Mouse (Mus musculus): ENCODE data around the gene Crb1. TPM values are rescaled to one million over a fixed set of nuclear protein-coding genes. Genes with fewer than 3 reads are reported as not detected.

The Crb1 gene
- polyA plus RNA-seq, 1 experiment from 2014 or later, result 2.2 TPM

GRCm38 (mm10) chr1:139346030-139346601 lies 30.8 kb downstream of the Crb1 start:
- H3K9me3 ChIP-seq (replicated peaks; ENCODE audit: control insufficient read depth, low read length, poor library complexity, severe bottlenecking), result no peaks in the 10 kb centered on the region
- H3K27me3 ChIP-seq (ENCODE audit: control insufficient read depth, insufficient read depth, low read depth, low read length), result no peaks in the 10 kb centered on the region
- no peaks in the 10 kb centered on the region for H3K36me3 ChIP-seq (ENCODE audit: control insufficient read depth, insufficient read depth, low read length)
- H3K4me3 ChIP-seq (ENCODE audit: low read depth, low read length), result no peak overlapping the region
- H3K27ac ChIP-seq (ENCODE audit: low read length), result peak overlapping the region; percentile 71
- WGBS, result 41% methylated on average over 6 of the region's 6 CpGs
- H3K4me2 ChIP-seq (ENCODE audit: low read length), result no peak overlapping the region
- H3K9ac ChIP-seq (ENCODE audit: low read depth, low read length), result no peak overlapping the region
- ATAC-seq, result peak; percentile 23
- H3K4me1 ChIP-seq (ENCODE audit: control insufficient read depth, insufficient read depth, low read length), result peaks cover 18% of the 10 kb centered on the region

GRCm38 (mm10) chr1:139340178-139340859 lies 36.6 kb downstream of the Crb1 start:
- Histone ChIP-seq H3K36me3 (ENCODE audit: control insufficient read depth, insufficient read depth, low read length) (no peaks in the 10 kb centered on the region), H3K4me2 (ENCODE audit: low read length) (no peak overlapping the region), H3K27ac (ENCODE audit: low read length) (no peak overlapping the region), H3K9me3 (replicated peaks; ENCODE audit: control insufficient read depth, low read length, poor library complexity, severe bottlenecking) (no peaks in the 10 kb centered on the region), H3K27me3 (ENCODE audit: control insufficient read depth, insufficient read depth, low read depth, low read length) (no peaks in the 10 kb centered on the region), H3K9ac (ENCODE audit: low read depth, low read length) (no peak overlapping the region), H3K4me3 (ENCODE audit: low read depth, low read length) (no peak overlapping the region), H3K4me1 (ENCODE audit: control insufficient read depth, insufficient read depth, low read length) (no peaks in the 10 kb centered on the region)
- WGBS, result 6% methylated on average over 1 of the region's 2 CpGs
- peak; percentile 78; the same call in 1 of the 2 replicates for ATAC-seq

- Histone ChIP-seq H3K27me3 (ENCODE audit: control insufficient read depth, insufficient read depth, low read depth, low read length) (no peaks in the 10 kb centered on the region), H3K4me3 (ENCODE audit: low read depth, low read length) (no peak overlapping the region), H3K9ac (ENCODE audit: low read depth, low read length) (no peak overlapping the region), H3K4me1 (ENCODE audit: control insufficient read depth, insufficient read depth, low read length) (no peaks in the 10 kb centered on the region), H3K36me3 (ENCODE audit: control insufficient read depth, insufficient read depth, low read length) (no peaks in the 10 kb centered on the region), H3K9me3 (replicated peaks; ENCODE audit: control insufficient read depth, low read length, poor library complexity, severe bottlenecking) (no peaks in the 10 kb centered on the region), H3K27ac (ENCODE audit: low read length) (no peak overlapping the region), H3K4me2 (ENCODE audit: low read length) (no peak overlapping the region)
- 72% methylated on average over 2 of the region's 2 CpGs for WGBS
- no peak for ATAC-seq
Observed at GRCm38 (mm10) chr1:139336997-139337396, 39.9 kb downstream of the Crb1 start.

DNA sequence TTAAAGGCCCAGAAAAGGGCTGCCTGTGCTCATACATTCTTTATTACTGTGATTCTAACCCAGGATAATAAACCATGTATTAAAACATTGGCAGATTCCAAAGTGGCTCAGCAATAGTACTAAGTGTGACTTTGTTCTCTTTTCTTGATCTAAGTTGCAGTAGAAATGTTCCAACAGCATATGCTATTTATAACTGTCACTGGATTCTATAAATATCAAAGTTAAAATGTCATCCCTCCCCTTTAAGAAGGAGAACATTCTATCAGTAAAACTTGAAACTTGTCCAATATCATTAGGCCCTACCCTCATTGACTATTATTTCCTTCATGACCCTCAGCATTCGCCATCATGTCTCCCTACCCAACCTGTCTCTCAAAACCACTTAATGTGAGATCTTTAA lies 48.1 kb downstream of the Crb1 start:
- Histone ChIP-seq H3K4me1 (ENCODE audit: control insufficient read depth, insufficient read depth, low read length) (no peaks in the 10 kb centered on the region), H3K9me3 (replicated peaks; ENCODE audit: control insufficient read depth, low read length, poor library complexity, severe bottlenecking) (no peaks in the 10 kb centered on the region), H3K4me3 (ENCODE audit: low read depth, low read length) (no peak overlapping the region), H3K4me2 (ENCODE audit: low read length) (no peak overlapping the region), H3K9ac (ENCODE audit: low read depth, low read length) (no peak overlapping the region), H3K27ac (ENCODE audit: low read length) (no peak overlapping the region), H3K27me3 (ENCODE audit: control insufficient read depth, insufficient read depth, low read depth, low read length) (no peaks in the 10 kb centered on the region), H3K36me3 (ENCODE audit: control insufficient read depth, insufficient read depth, low read length) (no peaks in the 10 kb centered on the region)
- WGBS, result 90% methylated on average over 1 of the region's 1 CpGs
- ATAC-seq, result no peak

GRCm38 (mm10) chr1:139328286-139328685 lies 48.6 kb downstream of the Crb1 start:
- Histone ChIP-seq H3K27ac (ENCODE audit: low read length) (no peak overlapping the region), H3K4me1 (ENCODE audit: control insufficient read depth, insufficient read depth, low read length) (no peaks in the 10 kb centered on the region), H3K4me2 (ENCODE audit: low read length) (no peak overlapping the region), H3K4me3 (ENCODE audit: low read depth, low read length) (no peak overlapping the region), H3K9me3 (replicated peaks; ENCODE audit: control insufficient read depth, low read length, poor library complexity, severe bottlenecking) (no peaks in the 10 kb centered on the region), H3K9ac (ENCODE audit: low read depth, low read length) (no peak overlapping the region), H3K27me3 (ENCODE audit: control insufficient read depth, insufficient read depth, low read depth, low read length) (no peaks in the 10 kb centered on the region), H3K36me3 (ENCODE audit: control insufficient read depth, insufficient read depth, low read length) (no peaks in the 10 kb centered on the region)
- no peak for ATAC-seq
- 88% methylated on average over 5 of the region's 5 CpGs for WGBS

GRCm38 (mm10) chr1:139325378-139325777 lies 51.5 kb downstream of the Crb1 start:
- H3K27ac ChIP-seq (ENCODE audit: low read length), result no peak overlapping the region
- no peak overlapping the region for H3K4me3 ChIP-seq (ENCODE audit: low read depth, low read length)
- no peak overlapping the region for H3K4me2 ChIP-seq (ENCODE audit: low read length)
- H3K9ac ChIP-seq (ENCODE audit: low read depth, low read length), result no peak overlapping the region
- H3K9me3 ChIP-seq (replicated peaks; ENCODE audit: control insufficient read depth, low read length, poor library complexity, severe bottlenecking), result no peaks in the 10 kb centered on the region
- H3K4me1 ChIP-seq (ENCODE audit: control insufficient read depth, insufficient read depth, low read length), result no peaks in the 10 kb centered on the region
- no peaks in the 10 kb centered on the region for H3K27me3 ChIP-seq (ENCODE audit: control insufficient read depth, insufficient read depth, low read depth, low read length)
- 69% methylated on average over 2 of the region's 2 CpGs for WGBS
- no peaks in the 10 kb centered on the region for H3K36me3 ChIP-seq (ENCODE audit: control insufficient read depth, insufficient read depth, low read length)
- ATAC-seq, result no peak

DNA sequence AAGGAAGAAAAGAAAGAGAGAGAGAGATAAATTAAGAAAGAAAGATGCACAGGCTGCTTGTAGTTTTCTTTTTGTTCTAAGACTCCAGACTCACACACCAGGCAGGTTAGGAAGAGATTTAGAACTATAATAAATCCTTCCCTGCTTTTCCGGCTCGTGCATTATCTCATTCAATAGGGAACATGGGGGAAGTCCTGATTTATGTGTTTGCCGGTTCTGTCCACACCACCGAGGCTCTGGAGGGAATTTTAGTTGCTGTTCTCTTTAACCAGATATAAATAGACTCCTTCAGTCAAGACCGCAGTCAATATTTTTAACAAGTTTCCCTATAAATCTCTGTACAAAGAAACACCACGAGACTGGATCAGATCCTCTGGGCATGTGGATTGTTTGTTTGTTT lies 57.1 kb downstream of the Crb1 start:
- Histone ChIP-seq H3K9ac (ENCODE audit: low read depth, low read length) (no peak overlapping the region), H3K4me1 (ENCODE audit: control insufficient read depth, insufficient read depth, low read length) (no peaks in the 10 kb centered on the region), H3K9me3 (replicated peaks; ENCODE audit: control insufficient read depth, low read length, poor library complexity, severe bottlenecking) (no peaks in the 10 kb centered on the region), H3K4me2 (ENCODE audit: low read length) (no peak overlapping the region), H3K4me3 (ENCODE audit: low read depth, low read length) (no peak overlapping the region), H3K36me3 (ENCODE audit: control insufficient read depth, insufficient read depth, low read length) (no peaks in the 10 kb centered on the region), H3K27ac (ENCODE audit: low read length) (no peak overlapping the region), H3K27me3 (ENCODE audit: control insufficient read depth, insufficient read depth, low read depth, low read length) (no peaks in the 10 kb centered on the region)
- no peak for ATAC-seq
- 64% methylated on average over 6 of the region's 6 CpGs for WGBS

- 76% methylated on average over 4 of the region's 4 CpGs for WGBS
Observed at GRCm38 (mm10) chr1:139314297-139314874, 62.5 kb downstream of the Crb1 start.

DNA sequence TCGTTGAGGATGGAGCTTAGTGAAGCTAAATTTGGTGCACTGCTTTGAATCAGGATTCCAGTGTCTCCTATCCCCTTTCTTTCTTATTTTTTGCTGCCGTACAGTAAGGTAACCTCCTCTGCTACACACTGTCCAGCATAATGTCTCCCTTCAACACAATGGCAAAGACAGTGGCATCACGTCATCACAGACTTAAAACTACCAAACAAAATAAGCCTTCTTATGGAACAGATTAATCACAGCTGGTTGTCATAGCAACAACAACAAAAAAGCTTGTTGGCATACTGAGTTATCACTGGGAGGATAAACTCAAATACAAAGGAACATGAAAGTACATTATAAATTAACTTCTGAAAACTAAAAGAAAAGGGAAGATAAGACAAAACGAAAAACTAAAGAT lies 68.0 kb downstream of the Crb1 start:
- no peaks in the 10 kb centered on the region for H3K36me3 ChIP-seq (ENCODE audit: control insufficient read depth, insufficient read depth, low read length)
- H3K27me3 ChIP-seq (ENCODE audit: control insufficient read depth, insufficient read depth, low read depth, low read length), result no peaks in the 10 kb centered on the region
- peaks cover 4% of the 10 kb centered on the region; the same call in 1 of the 2 replicates for H3K4me1 ChIP-seq (ENCODE audit: control insufficient read depth, insufficient read depth, low read length)
- no peak overlapping the region for H3K27ac ChIP-seq (ENCODE audit: low read length)
- 33% methylated on average over 4 of the region's 4 CpGs for WGBS
- peak overlapping the region; percentile 9; the same call in 1 of the 2 replicates for H3K4me2 ChIP-seq (ENCODE audit: low read length)
- H3K9me3 ChIP-seq (replicated peaks; ENCODE audit: control insufficient read depth, low read length, poor library complexity, severe bottlenecking), result no peaks in the 10 kb centered on the region
- peak; percentile 32; the same call in 1 of the 2 replicates for ATAC-seq
- H3K4me3 ChIP-seq (ENCODE audit: low read depth, low read length), result no peak overlapping the region
- H3K9ac ChIP-seq (ENCODE audit: low read depth, low read length), result no peak overlapping the region

More at GRCm38 (mm10) chr1:139314297-139314874, 62.5 kb downstream of the Crb1 start:
- no peaks in the 10 kb centered on the region for H3K4me1 ChIP-seq (ENCODE audit: control insufficient read depth, insufficient read depth, low read length)
- no peak overlapping the region for H3K4me3 ChIP-seq (ENCODE audit: low read depth, low read length)
- H3K9ac ChIP-seq (ENCODE audit: low read depth, low read length), result no peak overlapping the region
- H3K27ac ChIP-seq (ENCODE audit: low read length), result no peak overlapping the region
- H3K27me3 ChIP-seq (ENCODE audit: control insufficient read depth, insufficient read depth, low read depth, low read length), result no peaks in the 10 kb centered on the region
- ATAC-seq, result peak; percentile 82
- H3K4me2 ChIP-seq (ENCODE audit: low read length), result no peak overlapping the region
- no peaks in the 10 kb centered on the region for H3K9me3 ChIP-seq (replicated peaks; ENCODE audit: control insufficient read depth, low read length, poor library complexity, severe bottlenecking)
- no peaks in the 10 kb centered on the region for H3K36me3 ChIP-seq (ENCODE audit: control insufficient read depth, insufficient read depth, low read length)
